Mouse (Mus musculus) cerebellum, adult 2 months (tissue): Measurements from ENCODE around the gene Trpv1.

Experiments
- CTCF ChIP-seq: fragments of 200-500 bp; IDR thresholded peaks from 2 replicates; pipeline ENCODE4 v1.5.1; 2011; ENCODE audit warnings: low read depth, mild to moderate bottlenecking, control low read depth, low read length, moderate library complexity, borderline replicate concordance; ENCODE audit not compliant: insufficient read depth
- POLR2A ChIP-seq: fragments of 200-500 bp; IDR thresholded peaks from 2 replicates; pipeline ENCODE4 v1.6.1; 2011; ENCODE audit warnings: low read length, control low read depth, borderline replicate concordance; ENCODE audit not compliant: insufficient read depth

DNA sequence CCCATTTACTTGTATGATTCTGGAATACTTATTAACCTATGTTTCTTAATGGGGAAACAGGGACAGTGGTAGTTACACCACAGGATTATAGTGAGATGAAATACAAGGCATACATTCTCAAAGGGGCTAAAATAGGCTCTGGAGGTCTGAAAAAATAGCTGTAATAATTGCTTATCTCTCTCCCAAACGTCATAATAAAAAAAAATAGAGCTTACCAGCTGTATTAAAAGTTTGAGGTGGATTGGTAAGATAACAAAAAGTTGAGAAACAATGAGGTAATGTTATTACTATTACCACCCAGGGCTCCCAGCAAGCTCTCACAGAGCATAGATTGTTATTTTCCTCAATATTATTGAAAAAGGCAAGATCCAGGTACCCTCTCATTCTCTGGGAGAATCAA lies 35.9 kb upstream of the Trpv1 start:
- TF ChIP-seq POLR2A (no peak), CTCF (no peak)
